Mouse (Mus musculus): ENCODE measurements around the gene Supv3l1. TPM values are rescaled to one million over a fixed set of nuclear protein-coding genes. Genes with fewer than 3 reads are reported as not detected.
"Not testable (repeated sequence)": the region's sequence is repeated elsewhere in the genome, so short reads cannot be mapped to it uniquely, and the experiment has no call there.

Gene Supv3l1
- polyA plus RNA-seq, 1 experiment from 2014 or later: 26.2 TPM

- Histone ChIP-seq H3K4me1 (no peaks in the 10 kb centered on the region), H3K4me2 (no peak overlapping the region), H3K27me3 (no peaks in the 10 kb centered on the region), H3K4me3 (no peak overlapping the region), H3K36me3 (peaks cover 65% of the 10 kb centered on the region), H3K9ac (no peak overlapping the region), H3K27ac (no peak overlapping the region), H3K9me3 (no peaks in the 10 kb centered on the region)
- no peak for ATAC-seq (ENCODE audit: insufficient number of reproducible peaks, insufficient read depth, low FRiP score, low TSS enrichment, low read depth)
These were observed 11.8 kb upstream of the Supv3l1 start for GRCm38 (mm10) chr10:62461321-62461720.

GRCm38 (mm10) chr10:62452001-62452400 lies 2.5 kb upstream of the Supv3l1 start:
- not testable (repeated sequence) for H3K9me3 ChIP-seq; H3K27me3 ChIP-seq; ATAC-seq (ENCODE audit: insufficient number of reproducible peaks, insufficient read depth, low FRiP score, low TSS enrichment, low read depth); H3K4me3 ChIP-seq; H3K4me2 ChIP-seq; H3K9ac ChIP-seq; H3K27ac ChIP-seq
- Histone ChIP-seq H3K36me3 (peaks cover 21% of the 10 kb centered on the region), H3K4me1 (peaks cover 15% of the 10 kb centered on the region)
- WGBS: 66% methylated on average over 11 of the region's 11 CpGs

- peak; percentile 11; the same call in 1 of the 2 replicates for ATAC-seq (ENCODE audit: insufficient number of reproducible peaks, insufficient read depth, low FRiP score, low TSS enrichment, low read depth)
- H3K27me3 ChIP-seq: no peaks in the 10 kb centered on the region
- peak overlapping the region; percentile 98 for H3K9ac ChIP-seq
- H3K4me3 ChIP-seq: peak overlapping the region; percentile 98
- H3K27ac ChIP-seq: peak overlapping the region; percentile 87
- H3K4me2 ChIP-seq: peak overlapping the region; percentile 74
- 39% methylated on average over 18 of the region's 18 CpGs for WGBS
- peaks cover 23% of the 10 kb centered on the region for H3K36me3 ChIP-seq
- H3K9me3 ChIP-seq: no peaks in the 10 kb centered on the region
- H3K4me1 ChIP-seq: peaks cover 15% of the 10 kb centered on the region
These were observed 722 bp upstream of the Supv3l1 start for GRCm38 (mm10) chr10:62450280-62450640.

- Histone ChIP-seq H3K4me3 (no peak overlapping the region), H3K9me3 (no peaks in the 10 kb centered on the region), H3K36me3 (peaks cover 76% of the 10 kb centered on the region), H3K27me3 (no peaks in the 10 kb centered on the region), H3K27ac (no peak overlapping the region), H3K9ac (no peak overlapping the region), H3K4me1 (peaks cover 3% of the 10 kb centered on the region; the same call in 1 of the 2 replicates), H3K4me2 (no peak overlapping the region)
- no peak for ATAC-seq (ENCODE audit: insufficient number of reproducible peaks, insufficient read depth, low FRiP score, low TSS enrichment, low read depth)
- WGBS: 95% methylated on average over 5 of the region's 5 CpGs
These were observed 19.1 kb downstream of the Supv3l1 start for GRCm38 (mm10) chr10:62430427-62430826.

GRCm38 (mm10) chr10:62425081-62425871 lies 24.3 kb downstream of the Supv3l1 start:
- ATAC-seq (ENCODE audit: insufficient number of reproducible peaks, insufficient read depth, low FRiP score, low TSS enrichment, low read depth): no peak
- H3K4me3 ChIP-seq: no peak overlapping the region
- peaks cover 15% of the 10 kb centered on the region for H3K4me1 ChIP-seq
- H3K27me3 ChIP-seq: no peaks in the 10 kb centered on the region
- H3K9me3 ChIP-seq: no peaks in the 10 kb centered on the region
- H3K36me3 ChIP-seq: peaks cover 26% of the 10 kb centered on the region
- no peak overlapping the region for H3K4me2 ChIP-seq
- WGBS: 41% methylated on average over 9 of the region's 9 CpGs
- H3K27ac ChIP-seq: peak overlapping the region; percentile 55; the same call in 1 of the 2 replicates
- H3K9ac ChIP-seq: 0 out of 2 replicates have a peak overlapping the region, but pooled peaks have one; percentile 21

GRCm38 (mm10) chr10:62422255-62422654 lies 27.3 kb downstream of the Supv3l1 start, which contains the start of gene Hkdc1:
TSS of gene Hkdc1 (minus strand) at chr10:62422491.
- peak within 1 kb of the TSS; percentile 5; the same call in 1 of the 2 replicates for H3K4me3 ChIP-seq
- peak within 1 kb of the TSS; percentile 52 for H3K9ac ChIP-seq
- H3K27me3 ChIP-seq: no peaks in the 10 kb centered on the region
- peaks cover 18% of the 10 kb centered on the region for H3K4me1 ChIP-seq
- WGBS: 25% methylated on average over 15 of the region's 15 CpGs
- no peaks in the 10 kb centered on the region for H3K9me3 ChIP-seq
- no peak within 1 kb of the TSS for H3K27ac ChIP-seq
- no peak for ATAC-seq (ENCODE audit: insufficient number of reproducible peaks, insufficient read depth, low FRiP score, low TSS enrichment, low read depth)
- H3K36me3 ChIP-seq: no peaks in the 10 kb centered on the region
- H3K4me2 ChIP-seq: peak within 1 kb of the TSS; percentile 37

- Histone ChIP-seq H3K27ac (no peak overlapping the region), H3K9ac (no peak overlapping the region), H3K27me3 (no peaks in the 10 kb centered on the region), H3K4me3 (no peak overlapping the region), H3K9me3 (no peaks in the 10 kb centered on the region), H3K4me2 (no peak overlapping the region), H3K36me3 (no peaks in the 10 kb centered on the region), H3K4me1 (peaks cover 18% of the 10 kb centered on the region)
- no peak for ATAC-seq (ENCODE audit: insufficient number of reproducible peaks, insufficient read depth, low FRiP score, low TSS enrichment, low read depth)
- 83% methylated on average over 3 of the region's 3 CpGs for WGBS
These were observed 28.4 kb downstream of the Supv3l1 start for GRCm38 (mm10) chr10:62421127-62421526.

GRCm38 (mm10) chr10:62420399-62420798 lies 29.1 kb downstream of the Supv3l1 start:
- no peak overlapping the region for H3K9ac ChIP-seq
- H3K27me3 ChIP-seq: no peaks in the 10 kb centered on the region
- H3K4me1 ChIP-seq: peaks cover 14% of the 10 kb centered on the region
- no peak overlapping the region for H3K4me3 ChIP-seq
- no peak for ATAC-seq (ENCODE audit: insufficient number of reproducible peaks, insufficient read depth, low FRiP score, low TSS enrichment, low read depth)
- 71% methylated on average over 6 of the region's 6 CpGs for WGBS
- no peaks in the 10 kb centered on the region for H3K36me3 ChIP-seq
- no peak overlapping the region for H3K4me2 ChIP-seq
- H3K27ac ChIP-seq: no peak overlapping the region
- no peaks in the 10 kb centered on the region for H3K9me3 ChIP-seq

GRCm38 (mm10) chr10:62419422-62419821 lies 30.1 kb downstream of the Supv3l1 start:
- H3K36me3 ChIP-seq: no peaks in the 10 kb centered on the region
- no peak overlapping the region for H3K27ac ChIP-seq
- H3K4me3 ChIP-seq: no peak overlapping the region
- no peak for ATAC-seq (ENCODE audit: insufficient number of reproducible peaks, insufficient read depth, low FRiP score, low TSS enrichment, low read depth)
- no peak overlapping the region for H3K9ac ChIP-seq
- H3K4me2 ChIP-seq: no peak overlapping the region
- no peaks in the 10 kb centered on the region for H3K9me3 ChIP-seq
- H3K27me3 ChIP-seq: no peaks in the 10 kb centered on the region
- peaks cover 10% of the 10 kb centered on the region; the same call in 1 of the 2 replicates for H3K4me1 ChIP-seq
- 60% methylated on average over 5 of the region's 5 CpGs for WGBS

GRCm38 (mm10) chr10:62418831-62419356 lies 30.6 kb downstream of the Supv3l1 start:
- no peaks in the 10 kb centered on the region for H3K9me3 ChIP-seq
- ATAC-seq (ENCODE audit: insufficient number of reproducible peaks, insufficient read depth, low FRiP score, low TSS enrichment, low read depth): no peak
- peaks cover 10% of the 10 kb centered on the region; the same call in 1 of the 2 replicates for H3K4me1 ChIP-seq
- H3K4me3 ChIP-seq: no peak overlapping the region
- H3K36me3 ChIP-seq: no peaks in the 10 kb centered on the region
- no peak overlapping the region for H3K4me2 ChIP-seq
- H3K27me3 ChIP-seq: no peaks in the 10 kb centered on the region
- H3K9ac ChIP-seq: no peak overlapping the region
- 49% methylated on average over 7 of the region's 7 CpGs for WGBS
- H3K27ac ChIP-seq: no peak overlapping the region

- Histone ChIP-seq H3K9ac (no peak overlapping the region), H3K27ac (no peak overlapping the region), H3K9me3 (no peaks in the 10 kb centered on the region), H3K4me1 (0 out of 2 replicates have a peak, but pooled peaks cover 3% of the 10 kb centered on the region), H3K36me3 (no peaks in the 10 kb centered on the region), H3K4me3 (no peak overlapping the region), H3K4me2 (no peak overlapping the region), H3K27me3 (0 out of 2 replicates have a peak, but pooled peaks cover 4% of the 10 kb centered on the region)
- 32% methylated on average over 4 of the region's 4 CpGs for WGBS
- no peak for ATAC-seq (ENCODE audit: insufficient number of reproducible peaks, insufficient read depth, low FRiP score, low TSS enrichment, low read depth)
These were observed 35.9 kb downstream of the Supv3l1 start for GRCm38 (mm10) chr10:62413606-62413982.
